Mouse (Mus musculus): ENCODE data around the gene Acoxl. TPM values are rescaled to one million over a fixed set of nuclear protein-coding genes. Genes with fewer than 3 reads are reported as not detected.

Gene Acoxl
- polyA plus RNA-seq, 1 experiment from 2014 or later: 0.39 TPM

DNA sequence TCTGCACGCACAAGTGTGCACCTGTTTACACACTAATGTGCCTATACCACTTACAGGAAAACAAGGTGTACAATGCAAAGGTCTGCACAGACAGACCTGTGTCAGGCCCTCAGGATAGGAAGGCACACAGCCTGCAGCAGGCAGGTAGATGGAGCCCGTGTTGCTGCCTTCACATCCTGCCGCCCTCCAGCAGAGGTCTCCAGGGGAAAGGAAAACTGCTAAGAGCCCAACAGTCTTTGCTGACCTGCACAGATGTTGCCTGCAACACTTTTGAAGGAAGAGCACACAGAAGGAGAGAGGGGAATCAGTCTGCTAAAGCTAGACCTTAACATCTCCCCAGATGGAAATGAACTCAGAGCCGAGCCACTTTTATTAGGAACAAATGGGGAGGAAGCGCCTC lies 240.2 kb downstream of the Acoxl start:
- no peaks in the 10 kb centered on the region for H3K4me1 ChIP-seq (ENCODE audit: control insufficient read depth, insufficient read depth, low read length)
- H3K9me3 ChIP-seq (replicated peaks; ENCODE audit: control insufficient read depth, low read length): no peaks in the 10 kb centered on the region
- H3K27ac ChIP-seq (replicated peaks; ENCODE audit: low read depth, low read length): no peak overlapping the region
- ATAC-seq (replicated peaks; ENCODE audit: insufficient number of reproducible peaks, low FRiP score, low TSS enrichment, low read depth): no peak
- WGBS: 42% methylated on average over 5 of the region's 5 CpGs
- no peak overlapping the region for H3K4me2 ChIP-seq (ENCODE audit: low read depth, low read length)
- no peaks in the 10 kb centered on the region for H3K36me3 ChIP-seq (replicated peaks; ENCODE audit: control insufficient read depth, insufficient read depth, low read depth, low read length)
- DNase-seq (ENCODE audit: low spot score): peak; percentile 48
- H3K9ac ChIP-seq (replicated peaks; ENCODE audit: low read length): no peak overlapping the region
- H3K27me3 ChIP-seq (ENCODE audit: control insufficient read depth, insufficient read depth, low read length): no peaks in the 10 kb centered on the region
- H3K4me3 ChIP-seq (ENCODE audit: low read depth, low read length): no peak overlapping the region

GRCm38 (mm10) chr2:128079316-128079715 lies 240.6 kb downstream of the Acoxl start:
- H3K4me2 ChIP-seq (ENCODE audit: low read depth, low read length): no peak overlapping the region
- no peak overlapping the region for H3K27ac ChIP-seq (replicated peaks; ENCODE audit: low read depth, low read length)
- no peaks in the 10 kb centered on the region for H3K36me3 ChIP-seq (replicated peaks; ENCODE audit: control insufficient read depth, insufficient read depth, low read depth, low read length)
- H3K27me3 ChIP-seq (ENCODE audit: control insufficient read depth, insufficient read depth, low read length): no peaks in the 10 kb centered on the region
- no peak overlapping the region for H3K9ac ChIP-seq (replicated peaks; ENCODE audit: low read length)
- WGBS: 53% methylated on average over 6 of the region's 6 CpGs
- H3K4me3 ChIP-seq (ENCODE audit: low read depth, low read length): no peak overlapping the region
- no peaks in the 10 kb centered on the region for H3K9me3 ChIP-seq (replicated peaks; ENCODE audit: control insufficient read depth, low read length)
- no peak for DNase-seq (ENCODE audit: low spot score)
- H3K4me1 ChIP-seq (ENCODE audit: control insufficient read depth, insufficient read depth, low read length): no peaks in the 10 kb centered on the region; the same call in 1 of the 2 replicates
- ATAC-seq (replicated peaks; ENCODE audit: insufficient number of reproducible peaks, low FRiP score, low TSS enrichment, low read depth): no peak

DNA sequence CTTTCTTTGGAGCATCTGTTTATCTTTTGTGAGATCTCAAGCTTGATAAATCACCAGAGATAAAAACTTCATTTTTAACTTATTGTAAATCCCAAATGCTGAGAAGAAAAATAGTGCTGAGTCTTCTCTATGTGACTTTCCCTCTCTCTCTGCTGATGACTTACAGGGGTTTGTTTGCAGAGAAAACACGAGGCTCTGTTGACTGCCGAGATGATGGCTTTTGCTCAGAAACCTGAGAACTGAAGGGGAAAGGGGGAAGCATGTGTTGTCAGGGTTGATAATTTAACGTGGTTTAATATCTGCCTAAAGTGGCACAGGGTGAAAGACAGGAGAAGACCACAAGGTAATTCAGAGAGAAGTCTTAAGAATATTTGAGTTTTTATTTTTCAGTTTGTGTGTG lies 245.2 kb downstream of the Acoxl start:
- ATAC-seq (replicated peaks; ENCODE audit: insufficient number of reproducible peaks, low FRiP score, low TSS enrichment, low read depth) (no peak), DNase-seq (ENCODE audit: low spot score) (no peak)
- no peaks in the 10 kb centered on the region; the same call in 1 of the 2 replicates for H3K4me1 ChIP-seq (ENCODE audit: control insufficient read depth, insufficient read depth, low read length)
- H3K9me3 ChIP-seq (replicated peaks; ENCODE audit: control insufficient read depth, low read length): no peaks in the 10 kb centered on the region
- no peak overlapping the region for H3K27ac ChIP-seq (replicated peaks; ENCODE audit: low read depth, low read length)
- H3K4me2 ChIP-seq (ENCODE audit: low read depth, low read length): no peak overlapping the region
- 7% methylated on average over 3 of the region's 3 CpGs for WGBS
- H3K36me3 ChIP-seq (replicated peaks; ENCODE audit: control insufficient read depth, insufficient read depth, low read depth, low read length): no peaks in the 10 kb centered on the region
- no peaks in the 10 kb centered on the region for H3K27me3 ChIP-seq (ENCODE audit: control insufficient read depth, insufficient read depth, low read length)
- H3K4me3 ChIP-seq (ENCODE audit: low read depth, low read length): no peak overlapping the region
- no peak overlapping the region for H3K9ac ChIP-seq (replicated peaks; ENCODE audit: low read length)

DNA sequence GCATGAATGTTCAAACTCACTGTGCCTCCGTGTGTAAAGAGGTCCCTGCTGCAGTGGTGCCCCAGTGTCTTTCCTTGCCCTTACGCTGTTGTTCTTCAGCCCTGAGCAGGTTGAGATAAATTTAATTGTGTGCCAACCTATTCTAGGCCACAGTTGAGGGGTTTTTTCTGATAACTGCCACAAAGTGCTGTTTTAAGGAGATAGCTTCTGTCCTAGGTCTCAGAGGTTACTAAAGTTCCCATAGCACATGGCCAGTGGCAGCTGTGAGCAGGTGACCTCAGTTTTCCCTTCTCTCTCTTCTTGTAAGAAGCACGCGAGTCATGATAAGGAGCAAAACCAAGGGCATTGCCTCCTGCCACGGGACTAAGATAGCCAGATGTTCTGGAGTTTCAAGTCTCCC lies 245.9 kb downstream of the Acoxl start:
- no peak overlapping the region for H3K4me3 ChIP-seq (ENCODE audit: low read depth, low read length)
- no peaks in the 10 kb centered on the region for H3K9me3 ChIP-seq (replicated peaks; ENCODE audit: control insufficient read depth, low read length)
- no peaks in the 10 kb centered on the region for H3K27me3 ChIP-seq (ENCODE audit: control insufficient read depth, insufficient read depth, low read length)
- H3K36me3 ChIP-seq (replicated peaks; ENCODE audit: control insufficient read depth, insufficient read depth, low read depth, low read length): no peaks in the 10 kb centered on the region
- ATAC-seq (replicated peaks; ENCODE audit: insufficient number of reproducible peaks, low FRiP score, low TSS enrichment, low read depth): no peak
- DNase-seq (ENCODE audit: low spot score): no peak
- H3K9ac ChIP-seq (replicated peaks; ENCODE audit: low read length): no peak overlapping the region
- WGBS: 86% methylated on average over 5 of the region's 5 CpGs
- no peaks in the 10 kb centered on the region; the same call in 1 of the 2 replicates for H3K4me1 ChIP-seq (ENCODE audit: control insufficient read depth, insufficient read depth, low read length)
- H3K4me2 ChIP-seq (ENCODE audit: low read depth, low read length): no peak overlapping the region
- no peak overlapping the region for H3K27ac ChIP-seq (replicated peaks; ENCODE audit: low read depth, low read length)

GRCm38 (mm10) chr2:128085481-128085880 lies 246.8 kb downstream of the Acoxl start:
- Histone ChIP-seq H3K4me3 (ENCODE audit: low read depth, low read length) (no peak overlapping the region), H3K27ac (replicated peaks; ENCODE audit: low read depth, low read length) (no peak overlapping the region), H3K9ac (replicated peaks; ENCODE audit: low read length) (no peak overlapping the region), H3K4me2 (ENCODE audit: low read depth, low read length) (no peak overlapping the region), H3K9me3 (replicated peaks; ENCODE audit: control insufficient read depth, low read length) (no peaks in the 10 kb centered on the region), H3K27me3 (ENCODE audit: control insufficient read depth, insufficient read depth, low read length) (no peaks in the 10 kb centered on the region), H3K36me3 (replicated peaks; ENCODE audit: control insufficient read depth, insufficient read depth, low read depth, low read length) (no peaks in the 10 kb centered on the region), H3K4me1 (ENCODE audit: control insufficient read depth, insufficient read depth, low read length) (no peaks in the 10 kb centered on the region; the same call in 1 of the 2 replicates)
- WGBS: 89% methylated on average over 1 of the region's 1 CpGs
- ATAC-seq (replicated peaks; ENCODE audit: insufficient number of reproducible peaks, low FRiP score, low TSS enrichment, low read depth) (no peak), DNase-seq (ENCODE audit: low spot score) (no peak)

GRCm38 (mm10) chr2:128086301-128086886 lies 247.7 kb downstream of the Acoxl start:
- H3K9ac ChIP-seq (replicated peaks; ENCODE audit: low read length): no peak overlapping the region
- H3K36me3 ChIP-seq (replicated peaks; ENCODE audit: control insufficient read depth, insufficient read depth, low read depth, low read length): no peaks in the 10 kb centered on the region
- ATAC-seq (replicated peaks; ENCODE audit: insufficient number of reproducible peaks, low FRiP score, low TSS enrichment, low read depth) (no peak), DNase-seq (ENCODE audit: low spot score) (no peak)
- H3K4me1 ChIP-seq (ENCODE audit: control insufficient read depth, insufficient read depth, low read length): no peaks in the 10 kb centered on the region; the same call in 1 of the 2 replicates
- 76% methylated on average over 14 of the region's 14 CpGs for WGBS
- H3K9me3 ChIP-seq (replicated peaks; ENCODE audit: control insufficient read depth, low read length): no peaks in the 10 kb centered on the region
- H3K4me3 ChIP-seq (ENCODE audit: low read depth, low read length): no peak overlapping the region
- no peak overlapping the region for H3K27ac ChIP-seq (replicated peaks; ENCODE audit: low read depth, low read length)
- H3K4me2 ChIP-seq (ENCODE audit: low read depth, low read length): no peak overlapping the region
- no peaks in the 10 kb centered on the region for H3K27me3 ChIP-seq (ENCODE audit: control insufficient read depth, insufficient read depth, low read length)

- DNase-seq (ENCODE audit: low spot score) (no peak), ATAC-seq (replicated peaks; ENCODE audit: insufficient number of reproducible peaks, low FRiP score, low TSS enrichment, low read depth) (no peak)
- no peak overlapping the region for H3K4me2 ChIP-seq (ENCODE audit: low read depth, low read length)
- H3K36me3 ChIP-seq (replicated peaks; ENCODE audit: control insufficient read depth, insufficient read depth, low read depth, low read length): no peaks in the 10 kb centered on the region
- H3K4me3 ChIP-seq (ENCODE audit: low read depth, low read length): no peak overlapping the region
- no peak overlapping the region for H3K27ac ChIP-seq (replicated peaks; ENCODE audit: low read depth, low read length)
- no peaks in the 10 kb centered on the region; the same call in 1 of the 2 replicates for H3K4me1 ChIP-seq (ENCODE audit: control insufficient read depth, insufficient read depth, low read length)
- H3K9me3 ChIP-seq (replicated peaks; ENCODE audit: control insufficient read depth, low read length): no peaks in the 10 kb centered on the region
- no peaks in the 10 kb centered on the region for H3K27me3 ChIP-seq (ENCODE audit: control insufficient read depth, insufficient read depth, low read length)
- H3K9ac ChIP-seq (replicated peaks; ENCODE audit: low read length): no peak overlapping the region
- WGBS: 87% methylated on average over 7 of the region's 7 CpGs
These were observed 248.4 kb downstream of the Acoxl start for GRCm38 (mm10) chr2:128086996-128087526.

DNA sequence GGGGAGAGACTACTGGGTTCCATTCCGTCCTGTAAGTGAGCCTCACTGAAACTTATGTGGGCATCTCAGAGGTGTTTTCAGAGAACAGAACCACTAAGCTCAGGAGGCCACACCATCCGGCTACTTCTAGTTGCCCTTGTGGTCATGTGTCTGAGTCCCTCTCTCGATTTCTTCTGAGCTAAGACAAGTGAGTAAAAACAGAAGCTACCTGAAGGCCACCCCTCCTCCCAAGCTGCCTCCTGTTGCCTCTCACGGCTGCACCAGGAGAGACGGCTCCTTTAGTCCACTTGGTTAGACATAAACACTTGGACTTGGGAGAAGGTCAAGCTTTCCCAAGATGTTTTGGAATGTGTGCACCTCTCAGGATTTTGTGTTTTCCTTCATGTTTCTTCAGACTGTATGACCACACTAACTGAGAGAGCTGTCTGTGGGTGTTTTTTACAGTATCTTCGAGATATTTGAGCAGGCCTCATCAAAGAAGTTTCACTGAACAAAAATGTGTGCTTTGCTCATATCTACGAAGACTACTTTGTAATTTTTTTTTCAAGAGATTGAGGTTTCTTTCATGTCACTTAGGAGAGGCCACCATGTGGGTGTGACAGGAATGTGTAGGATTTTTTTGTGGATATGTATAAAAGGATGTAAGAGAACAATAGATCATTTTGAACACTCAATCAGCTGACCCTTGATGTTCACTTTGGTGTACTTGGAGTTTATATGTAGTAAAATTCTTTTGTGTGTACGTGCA lies 249.3 kb downstream of the Acoxl start:
- Histone ChIP-seq H3K36me3 (replicated peaks; ENCODE audit: control insufficient read depth, insufficient read depth, low read depth, low read length) (no peaks in the 10 kb centered on the region), H3K9me3 (replicated peaks; ENCODE audit: control insufficient read depth, low read length) (no peaks in the 10 kb centered on the region), H3K27me3 (ENCODE audit: control insufficient read depth, insufficient read depth, low read length) (no peaks in the 10 kb centered on the region), H3K4me2 (ENCODE audit: low read depth, low read length) (no peak overlapping the region), H3K9ac (replicated peaks; ENCODE audit: low read length) (no peak overlapping the region), H3K27ac (replicated peaks; ENCODE audit: low read depth, low read length) (no peak overlapping the region), H3K4me3 (ENCODE audit: low read depth, low read length) (no peak overlapping the region), H3K4me1 (ENCODE audit: control insufficient read depth, insufficient read depth, low read length) (no peaks in the 10 kb centered on the region; the same call in 1 of the 2 replicates)
- no peak for DNase-seq (ENCODE audit: low spot score)
- ATAC-seq (replicated peaks; ENCODE audit: insufficient number of reproducible peaks, low FRiP score, low TSS enrichment, low read depth): no peak
- WGBS: 86% methylated on average over 8 of the region's 8 CpGs
